Mouse (Mus musculus) mesoderm, embryonic 11.5 days (tissue): Measurements from ENCODE around the gene Dcaf17.

Experiments used
- DNase-seq: peaks from one replicate; pipeline ENCODE4 v3.0.0-alpha.2; 2012; ENCODE audit warnings: low read depth, low spot score

Gene Dcaf17

GRCm38 (mm10) chr2:71054716-71055115 lies 412 bp upstream of the Dcaf17 start:
- DNase-seq: no peak

GRCm38 (mm10) chr2:71056115-71056835 lies 1.1 kb downstream of the Dcaf17 start:
- no peak for DNase-seq

- no peak for DNase-seq
Observed at GRCm38 (mm10) chr2:71071601-71072000, 16.5 kb downstream of the Dcaf17 start.

DNA sequence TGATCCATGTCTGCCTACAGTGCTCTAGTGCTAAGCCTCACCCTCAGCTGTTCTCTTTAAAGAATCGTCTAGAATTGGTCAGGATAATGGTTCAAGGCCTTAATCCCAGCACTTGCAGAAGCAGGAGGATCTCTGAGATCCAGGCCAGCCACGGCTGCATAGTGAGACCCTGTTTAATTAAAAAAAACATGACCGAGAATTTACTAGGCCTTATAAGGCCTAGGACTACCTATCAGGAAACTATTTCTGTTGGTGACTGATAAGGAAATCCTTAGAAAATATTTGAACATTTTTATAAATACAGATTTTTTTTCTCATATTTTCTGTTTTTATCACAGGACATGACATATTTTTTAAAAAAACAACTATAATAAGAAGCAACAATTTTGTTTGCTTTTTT lies 18.2 kb downstream of the Dcaf17 start:
- no peak for DNase-seq

DNA sequence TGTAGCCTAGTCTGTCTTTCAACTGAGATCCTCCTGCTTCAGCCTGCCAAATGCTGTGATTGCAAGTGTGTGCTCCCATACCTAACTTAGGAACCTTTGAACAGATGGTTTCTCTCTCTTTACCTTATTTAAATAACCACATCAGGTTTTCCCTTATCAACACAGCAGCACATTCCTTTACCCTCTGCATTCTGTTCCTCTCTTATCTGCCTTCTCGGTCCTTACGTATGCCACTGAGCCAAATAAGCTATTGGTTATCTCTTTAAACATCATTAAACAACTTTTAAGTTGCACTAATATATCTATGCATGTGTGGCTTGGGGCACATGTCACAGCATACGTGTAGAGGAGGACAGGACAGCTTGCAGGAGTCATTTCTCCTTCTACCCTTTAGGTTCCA lies 18.7 kb downstream of the Dcaf17 start:
- DNase-seq: no peak

DNA sequence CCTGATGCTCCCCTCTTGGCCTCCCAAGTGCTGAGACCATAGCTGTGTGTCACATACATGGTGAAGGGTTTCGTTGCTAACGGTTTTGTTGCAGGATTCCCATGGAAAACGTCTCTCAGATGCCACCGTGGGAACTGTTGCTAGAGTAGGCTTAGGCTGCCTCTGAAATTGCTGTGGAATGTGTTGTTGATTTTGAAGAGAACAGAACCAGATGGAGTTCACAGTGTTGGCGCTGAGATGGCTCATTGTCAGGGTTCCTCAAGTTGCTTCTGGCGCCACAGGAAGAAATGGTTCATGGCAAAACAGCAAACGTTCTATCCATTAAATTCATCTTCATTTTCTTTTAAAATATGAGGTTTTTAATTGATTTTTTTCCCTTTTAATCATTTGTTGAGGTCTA lies 27.3 kb downstream of the Dcaf17 start:
- DNase-seq: no peak

- DNase-seq: no peak
Observed at GRCm38 (mm10) chr2:71083454-71084193, 28.5 kb downstream of the Dcaf17 start.

DNA sequence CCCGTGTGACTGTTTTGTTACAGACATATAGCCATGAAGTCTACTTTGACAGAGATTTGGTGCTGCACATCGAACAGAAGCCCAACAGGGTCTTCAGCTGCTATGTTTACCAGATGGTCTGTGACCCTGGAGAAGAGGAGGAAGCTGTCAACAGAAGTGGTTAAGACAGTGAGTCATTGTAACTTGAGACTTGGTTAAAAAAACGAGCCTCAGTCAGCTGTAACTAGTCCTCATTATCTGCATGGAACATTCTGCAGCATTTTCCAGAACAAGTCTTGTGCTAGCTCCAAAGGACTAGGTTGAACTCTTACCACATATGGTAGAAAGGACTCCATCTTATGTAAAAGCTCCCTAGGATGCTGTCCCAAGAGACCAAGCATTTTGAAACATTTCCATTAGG lies 34.6 kb downstream of the Dcaf17 start:
- no peak for DNase-seq

GRCm38 (mm10) chr2:71090660-71091445 lies 35.7 kb downstream of the Dcaf17 start:
- DNase-seq: no peak

DNA sequence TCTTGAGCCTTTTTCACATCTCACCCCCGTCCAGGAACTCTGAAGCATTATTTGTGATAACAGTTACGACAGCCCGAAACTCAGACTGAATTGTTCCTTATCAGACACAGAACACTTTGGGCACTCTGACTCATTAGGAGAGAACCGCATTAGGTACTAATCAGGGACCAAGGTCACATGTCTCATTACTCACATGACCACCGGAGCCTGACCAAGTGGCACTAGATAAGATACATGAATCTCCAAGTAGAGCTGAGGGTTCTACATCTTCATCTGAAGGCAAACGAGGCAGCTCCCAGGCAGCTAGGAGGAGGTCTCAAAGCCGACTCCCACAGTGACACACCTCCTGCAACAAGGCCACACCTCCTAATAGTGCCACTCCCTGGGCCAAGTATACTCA lies 41.0 kb downstream of the Dcaf17 start:
- no peak for DNase-seq

DNA sequence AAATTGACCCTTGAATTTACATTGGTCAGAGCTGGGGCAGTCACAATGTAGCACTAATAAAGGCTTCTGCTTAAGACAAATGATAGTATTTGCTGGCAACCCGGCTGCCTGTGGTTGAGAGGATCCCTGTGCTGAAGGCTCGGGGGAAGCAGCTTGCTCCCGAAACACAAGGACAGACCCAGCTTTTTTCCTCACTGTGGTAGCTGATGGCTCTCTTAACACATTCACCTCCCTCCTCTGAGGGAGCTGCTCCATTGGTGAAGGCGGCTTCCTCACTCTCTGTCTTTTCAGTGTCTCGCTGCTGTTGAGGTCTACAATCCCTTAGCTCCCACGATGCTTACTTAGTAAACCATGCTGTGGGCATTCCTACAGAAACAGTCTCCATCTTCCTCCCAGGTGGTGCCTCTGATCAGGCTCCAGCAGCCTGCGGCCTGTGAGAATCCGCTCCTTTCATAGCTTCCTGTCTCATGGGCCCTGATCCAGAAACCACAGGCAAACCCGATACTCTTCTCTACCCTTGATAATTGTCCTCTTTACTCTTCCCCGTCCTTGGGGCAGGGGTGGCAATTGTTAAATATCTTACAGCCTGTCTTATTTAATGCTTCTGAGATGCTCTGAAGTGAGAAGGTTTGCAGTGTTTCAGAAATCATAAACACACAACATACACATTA lies 47.6 kb downstream of the Dcaf17 start:
- no peak for DNase-seq

DNA sequence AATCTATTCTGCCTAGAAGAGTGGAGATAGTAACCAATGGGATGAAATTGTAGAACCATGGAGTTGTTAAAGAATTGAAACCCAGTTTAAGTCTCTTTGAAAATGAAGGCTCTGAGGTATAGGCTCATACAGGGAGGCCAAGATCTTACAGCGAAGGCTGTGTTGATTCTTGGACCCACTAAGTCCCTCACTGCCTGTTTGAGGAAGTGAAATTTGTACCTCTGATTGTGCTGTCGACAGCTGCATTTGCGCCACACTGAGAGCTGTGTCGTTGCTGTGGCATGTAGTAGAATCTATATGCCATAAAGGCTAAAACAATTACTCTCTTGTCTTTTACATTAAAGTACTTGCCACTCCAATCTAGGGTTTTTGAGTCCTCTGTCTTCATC lies 48.2 kb downstream of the Dcaf17 start:
- no peak for DNase-seq

GRCm38 (mm10) chr2:71104696-71105095 lies 49.6 kb downstream of the Dcaf17 start:
- DNase-seq: no peak

GRCm38 (mm10) chr2:71105469-71106215 lies 50.5 kb downstream of the Dcaf17 start:
- no peak for DNase-seq

DNA sequence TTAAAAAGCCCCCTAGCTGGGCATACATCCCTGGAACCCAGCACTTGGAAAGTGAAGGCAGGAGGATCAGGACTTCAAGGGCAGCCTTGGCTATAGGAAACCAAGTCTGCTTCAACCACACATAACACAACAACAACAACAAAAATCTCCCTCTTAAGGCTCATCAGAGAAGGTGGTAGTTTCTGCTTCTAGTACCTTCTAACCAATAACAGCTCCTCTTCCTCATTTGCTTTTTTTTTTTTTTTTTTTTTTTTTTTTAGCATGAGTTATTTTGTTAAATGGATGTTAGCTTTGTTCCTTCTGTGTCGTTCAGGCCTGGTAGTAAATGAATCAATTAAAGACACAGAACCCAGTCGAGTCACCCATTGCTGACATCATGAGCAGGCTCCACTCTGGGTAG lies 52.1 kb downstream of the Dcaf17 start:
- DNase-seq: no peak

DNA sequence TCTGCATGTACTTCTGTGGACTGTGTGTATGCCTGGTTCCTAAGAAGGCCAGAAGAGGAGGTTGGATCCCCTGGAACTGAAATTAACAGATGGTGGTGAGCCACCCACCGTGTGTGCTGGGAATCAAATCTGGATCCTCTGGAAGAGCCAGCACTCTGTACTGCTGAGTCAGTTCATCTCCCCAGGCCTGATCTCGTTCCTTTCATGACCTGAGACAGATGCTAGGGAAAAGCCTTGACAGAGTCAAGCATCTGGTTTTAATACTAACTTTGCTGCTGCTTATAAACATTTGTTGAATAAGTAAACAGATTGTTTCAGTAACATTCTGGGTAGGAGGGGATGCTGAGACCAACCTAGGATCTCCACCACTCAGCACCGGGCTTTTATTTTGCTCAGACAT lies 53.4 kb downstream of the Dcaf17 start:
- DNase-seq: no peak

- no peak for DNase-seq
Observed at GRCm38 (mm10) chr2:71113489-71114171, 58.5 kb downstream of the Dcaf17 start.

DNA sequence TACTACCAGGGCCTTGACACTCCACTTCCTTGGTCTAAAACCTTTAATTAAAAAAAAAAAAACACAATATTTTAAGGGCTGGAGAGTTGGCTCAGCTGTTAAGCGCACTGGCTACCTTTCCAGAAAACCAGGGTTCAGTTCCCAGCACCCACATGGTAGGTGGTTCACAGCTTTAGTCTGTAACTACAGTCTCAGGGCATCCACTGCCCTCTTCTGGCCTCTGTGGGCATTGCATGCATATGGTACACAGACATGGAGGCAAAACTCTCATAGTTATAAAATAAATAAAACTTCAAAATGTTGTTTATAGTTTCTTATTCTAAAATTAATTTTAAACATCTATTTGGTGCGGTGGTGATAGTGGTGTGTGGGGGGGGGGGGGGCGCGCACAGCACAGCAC lies 61.0 kb downstream of the Dcaf17 start:
- DNase-seq: no peak

DNA sequence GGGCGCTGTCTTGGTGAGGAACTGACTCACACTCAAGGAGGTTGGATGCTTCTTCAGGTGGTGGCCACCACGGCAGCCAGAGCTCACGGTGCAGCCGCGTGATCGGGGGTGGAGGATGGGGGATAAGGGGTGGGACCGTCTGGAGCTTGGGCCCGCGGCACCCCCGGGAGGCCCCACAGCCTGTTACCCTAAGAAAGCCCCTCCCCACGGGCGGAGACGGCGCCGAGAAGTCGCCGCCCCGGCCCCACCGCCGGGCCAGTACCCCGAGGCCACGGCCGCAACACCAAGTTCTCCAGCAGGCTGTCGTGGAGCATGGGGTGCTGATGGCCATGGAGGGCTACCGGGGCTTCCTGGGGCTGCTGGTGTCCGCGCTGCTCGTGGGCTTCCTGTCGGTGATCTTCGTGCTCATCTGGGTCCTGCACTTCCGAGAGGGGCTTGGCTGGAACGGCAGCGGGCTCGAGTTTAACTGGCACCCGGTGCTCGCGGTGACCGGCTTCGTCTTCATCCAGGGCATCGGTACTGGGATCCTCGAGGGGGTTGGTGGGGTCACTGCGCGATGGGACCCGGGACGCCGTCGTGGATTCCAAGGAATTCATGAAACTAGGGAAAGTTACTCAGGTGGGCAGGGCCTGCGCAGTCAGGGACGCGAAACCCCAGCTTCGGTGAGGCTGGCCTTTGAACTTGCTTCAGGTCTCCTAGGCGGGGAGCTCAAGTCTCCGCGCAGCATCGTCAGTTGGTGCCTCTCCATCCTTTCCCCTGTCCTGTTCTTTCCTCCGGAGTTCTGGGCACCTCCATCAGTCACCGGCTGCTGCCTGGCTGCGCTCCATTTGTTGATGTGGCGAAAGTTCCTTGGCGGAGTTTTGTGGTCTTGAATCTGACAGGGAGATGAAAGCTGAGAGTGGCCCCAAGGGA lies 62.9 kb downstream of the Dcaf17 start, which contains the start of gene Cybrd1:
Gene Cybrd1, plus strand, starts transcription at position 127 of the 912 bp plus-strand sequence.
- peak; percentile 56 for DNase-seq
